Comparison of ENCODE assay signal across 7 mouse cellular contexts in the genomic region with DNA sequence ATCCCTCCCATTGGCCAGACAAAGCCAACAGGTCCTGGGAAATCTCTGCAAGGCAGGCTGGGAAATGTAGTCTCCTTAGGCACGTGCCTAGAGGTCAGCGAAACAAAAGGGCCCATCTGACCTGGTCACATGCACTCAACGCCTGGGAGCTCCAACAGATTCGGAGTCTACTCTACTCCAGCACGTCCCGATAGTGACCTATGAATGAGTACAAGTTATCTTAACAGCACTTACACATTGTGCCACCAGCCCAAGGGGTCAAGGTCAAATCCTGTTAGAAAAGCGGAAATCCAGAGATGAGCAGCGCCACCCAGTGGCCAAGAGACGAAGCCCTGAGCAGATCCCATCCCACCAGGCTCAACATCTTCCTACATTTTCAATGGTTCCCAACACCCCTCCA.
DNase-seq lines count a peak whose midpoint lies in the region; ATAC-seq and TF ChIP-seq lines count a peak whose summit lies in the region.

No protein-coding gene starts in this region.

- no peaks in the 10 kb centered on the region for H3K36me3 ChIP-seq in intestine, postnatal 0 days (ENCODE audit: control insufficient read depth, insufficient read depth)
- H3K36me3 ChIP-seq in intestine, embryonic 16.5 days (ENCODE audit: control insufficient read depth, insufficient read depth, low read length) = no peaks in the 10 kb centered on the region
- no peaks in the 10 kb centered on the region for H3K36me3 ChIP-seq in ES-Bruce4 (ENCODE audit: control insufficient read depth, insufficient read depth, low read length, poor library complexity, severe bottlenecking)

- 51% methylated on average over 9 of the region's 9 CpGs for WGBS in intestine, postnatal 0 days
- WGBS in intestine, embryonic 16.5 days = 47% methylated on average over 9 of the region's 9 CpGs

- no peak overlapping the region for H3K4me3 ChIP-seq in intestine, postnatal 0 days (ENCODE audit: low read depth, low read length)
- H3K4me3 ChIP-seq in intestine, embryonic 16.5 days (ENCODE audit: low read length) = no peak overlapping the region
- H3K4me3 ChIP-seq in ES-Bruce4 (ENCODE audit: low read depth, low read length) = no peak overlapping the region

- no peak overlapping the region for H3K4me2 ChIP-seq in intestine, postnatal 0 days (replicated peaks; ENCODE audit: low read depth)
- H3K4me2 ChIP-seq in intestine, embryonic 16.5 days (ENCODE audit: low read depth, low read length) = no peak overlapping the region

- no peaks in the 10 kb centered on the region for H3K4me1 ChIP-seq in intestine, postnatal 0 days (replicated peaks; ENCODE audit: control insufficient read depth, insufficient read depth, low read length)
- no peaks in the 10 kb centered on the region for H3K4me1 ChIP-seq in intestine, embryonic 16.5 days (ENCODE audit: control insufficient read depth, insufficient read depth, low read length)
- no peaks in the 10 kb centered on the region for H3K4me1 ChIP-seq in ES-Bruce4 (ENCODE audit: control insufficient read depth, insufficient read depth, low read length)

- TF ChIP-seq POLR2A in ES-Bruce4 (IDR thresholded peaks at IDR 0.05; ENCODE audit: insufficient read depth, low read length) = no peak

- no peak overlapping the region for H3K9ac ChIP-seq in intestine, postnatal 0 days (ENCODE audit: low read depth, low read length)
- H3K9ac ChIP-seq in intestine, embryonic 16.5 days (ENCODE audit: low read depth, low read length) = no peak overlapping the region
- H3K9ac ChIP-seq in ES-Bruce4 (ENCODE audit: low read depth, poor library complexity, severe bottlenecking) = no peak overlapping the region

- TF ChIP-seq EP300 in ES-Bruce4 (IDR thresholded peaks at IDR 0.05; ENCODE audit: insufficient read depth, low read depth, low read length) = no peak

- peak; percentile 89 for DNase-seq in ZHBTc4 (ENCODE audit: low read depth, low spot score)
- peak; percentile 3 for DNase-seq in lung, postnatal 14 days
- no peak for DNase-seq in ovary, postnatal 10 days (ENCODE audit: low spot score)

- no peaks in the 10 kb centered on the region for H3K27me3 ChIP-seq in intestine, postnatal 0 days (replicated peaks; ENCODE audit: control insufficient read depth, insufficient read depth, low read length)
- no peaks in the 10 kb centered on the region for H3K27me3 ChIP-seq in intestine, embryonic 16.5 days (replicated peaks; ENCODE audit: control insufficient read depth, insufficient read depth, low read length)
- no peaks in the 10 kb centered on the region for H3K27me3 ChIP-seq in ES-Bruce4 (ENCODE audit: control insufficient read depth, insufficient read depth, low read length, poor library complexity, severe bottlenecking)

- no peak overlapping the region for H3K27ac ChIP-seq in intestine, postnatal 0 days (ENCODE audit: low read depth, low read length)
- H3K27ac ChIP-seq in intestine, embryonic 16.5 days (ENCODE audit: low read length) = no peak overlapping the region
- no peak overlapping the region for H3K27ac ChIP-seq in ES-Bruce4 (ENCODE audit: insufficient read depth, low read length)

- H3K9me3 ChIP-seq in intestine, postnatal 0 days (ENCODE audit: control insufficient read depth) = no peaks in the 10 kb centered on the region
- no peaks in the 10 kb centered on the region for H3K9me3 ChIP-seq in intestine, embryonic 16.5 days (ENCODE audit: control insufficient read depth, low read length)
- H3K9me3 ChIP-seq in ES-Bruce4 (replicated peaks; ENCODE audit: control insufficient read depth, insufficient read depth, low read length, poor library complexity, severe bottlenecking) = no peaks in the 10 kb centered on the region

- ATAC-seq in intestine, postnatal 0 days = no peak
- no peak for ATAC-seq in intestine, embryonic 16.5 days
- ATAC-seq in megakaryocyte progenitor cell, adult 5-6 weeks (replicated peaks; ENCODE audit: poor library complexity) = no peak

- TF ChIP-seq CTCF in intestine, postnatal 0 days (IDR thresholded peaks at IDR 0.05; ENCODE audit: low read depth) = peak; percentile 43
- peak; percentile 62 for TF ChIP-seq CTCF in ES-Bruce4 (IDR thresholded peaks at IDR 0.05; ENCODE audit: low read depth, low read length)
